Mouse (Mus musculus) adrenal gland, adult (tissue): ENCODE data around the gene Mrgbp.

Experiments used
- DNase-seq, 2 experiments: peaks; one replicate each; pipeline ENCODE4 v3.0.0; 2022 to 2023; ENCODE audit warnings: low spot score in 1 of 2; ENCODE audit not compliant: inconsistent age in 2 of 2

Gene Mrgbp

DNA sequence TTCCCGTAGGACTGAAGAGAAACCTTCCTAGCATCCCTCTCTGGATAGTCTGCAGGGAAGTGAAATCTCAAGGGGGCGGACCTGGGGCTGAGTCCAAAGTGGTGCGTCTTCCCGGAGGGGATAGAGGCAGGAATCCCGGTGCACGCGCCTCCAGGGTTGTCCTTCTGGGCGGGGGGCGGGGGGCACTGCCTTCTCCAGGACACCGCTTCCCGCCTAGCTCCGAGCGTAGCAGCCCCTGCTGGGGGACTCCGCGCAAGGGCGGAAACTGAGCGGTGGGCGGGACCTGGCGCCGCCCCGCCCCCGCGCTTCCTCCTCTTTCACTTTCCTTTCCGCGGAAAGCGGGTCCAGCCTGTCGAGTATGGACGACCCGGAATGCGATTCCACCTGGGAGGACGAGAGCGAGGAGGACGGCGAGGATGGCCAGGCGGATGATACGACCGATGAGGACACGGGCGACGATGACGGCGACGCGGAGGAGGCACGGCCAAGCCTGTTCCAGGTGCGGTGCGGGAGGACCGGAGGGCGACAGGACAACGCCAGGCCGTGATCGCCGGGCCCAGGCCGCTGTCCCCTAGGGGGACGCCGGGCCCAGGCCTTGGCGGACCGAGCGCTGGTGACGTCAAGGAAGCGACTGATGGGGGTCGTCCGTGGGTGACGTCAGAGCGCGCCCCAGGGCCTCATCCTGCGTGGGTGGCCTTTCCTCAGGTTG is 8.2 kb downstream of the Mrgbp start, which contains the start of gene Ogfr:
Gene Ogfr (plus strand): TSS at position 123 of the 709 bp plus-strand sequence.
- DNase-seq: peak; percentile 87 to 96

GRCm38 (mm10) chr2:180597490-180597889 is 16.4 kb downstream of the Mrgbp start, which contains the start of gene Col9a3:
Gene Col9a3 (plus strand): TSS chr2:180597790.
- no peak for DNase-seq

- DNase-seq: no peak
Measured at GRCm38 (mm10) chr2:180598157-180598705, 17.1 kb downstream of the Mrgbp start.

DNA sequence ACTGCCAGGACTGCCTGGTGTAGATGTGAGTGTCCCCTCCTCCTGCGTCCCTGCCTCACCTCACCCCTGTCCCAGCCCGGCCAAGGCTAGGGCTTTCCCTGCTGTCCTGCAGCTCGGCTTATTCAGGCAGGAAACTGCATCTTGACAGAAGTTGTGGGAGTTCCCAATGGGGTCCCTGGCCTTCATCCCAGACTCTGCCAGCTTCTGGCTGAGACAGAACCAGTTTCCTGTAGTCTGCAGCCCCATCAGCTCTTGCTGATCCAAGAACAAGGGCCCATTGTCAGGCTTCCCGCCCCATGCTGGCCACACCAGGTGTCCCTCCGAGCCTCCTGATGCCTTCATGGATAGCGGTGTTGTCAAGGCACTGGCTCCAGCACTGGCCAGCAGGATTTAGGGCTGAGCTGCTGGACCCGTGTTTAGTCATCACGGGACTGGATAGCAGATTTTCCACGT is 19.5 kb downstream of the Mrgbp start:
- DNase-seq: no peak

GRCm38 (mm10) chr2:180604781-180605180 is 23.7 kb downstream of the Mrgbp start:
- DNase-seq: no peak

DNA sequence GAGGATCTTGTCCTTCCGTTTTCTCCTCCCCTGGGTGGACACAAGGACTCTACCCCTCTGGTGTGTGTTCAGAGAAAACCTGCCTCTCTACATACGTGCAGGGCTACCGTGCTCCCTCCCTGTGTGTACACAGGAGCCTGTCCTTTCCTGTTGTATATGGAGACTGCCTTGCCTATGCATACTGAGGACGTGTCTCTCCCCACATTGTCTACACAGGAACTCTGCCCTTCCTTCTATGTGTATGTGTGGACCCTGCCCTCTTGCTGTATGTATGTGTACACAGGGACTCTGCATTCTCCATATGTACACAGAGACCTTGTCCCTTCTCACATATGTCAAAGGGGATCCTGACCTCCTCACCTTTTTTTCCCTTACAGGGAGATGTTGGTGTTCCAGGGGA is 29.2 kb downstream of the Mrgbp start:
- no peak for DNase-seq

- DNase-seq: no peak
Measured at GRCm38 (mm10) chr2:180611882-180612281, 30.8 kb downstream of the Mrgbp start.
